Mouse (Mus musculus): ENCODE measurements at regions not wholly inside any gene's neighbourhood (a gene's known extent, or its start where the extent isn't known, plus 50 kb on each side); places are given as distances from the start of the nearest gene placed in this dataset.

DNA sequence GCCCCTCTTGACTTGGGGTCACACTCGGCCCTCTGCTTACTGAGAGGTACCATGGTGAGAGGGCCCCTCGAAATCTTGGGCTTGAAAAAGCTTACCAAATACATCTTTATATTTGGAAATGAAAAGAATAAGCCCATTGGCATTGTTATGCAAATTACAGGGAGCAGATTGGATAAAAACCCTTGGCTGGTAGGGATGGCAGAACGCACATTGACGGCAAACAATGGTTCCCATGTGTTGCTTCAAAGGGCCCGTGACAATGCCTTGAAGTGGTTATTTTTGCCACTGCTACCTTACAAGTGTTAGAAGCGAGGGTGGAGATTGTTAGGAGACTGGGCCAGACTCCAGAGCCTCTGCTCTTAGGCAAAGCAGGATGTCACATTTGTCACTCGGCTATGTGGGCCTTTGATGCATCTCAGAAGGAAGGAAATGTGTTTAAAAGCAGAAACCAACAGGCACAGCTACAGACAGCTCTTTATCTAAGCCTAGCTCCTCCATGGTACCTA lies 285.2 kb downstream of the Gm49356 start:
- Histone ChIP-seq H3K27me3 (replicated peaks; ENCODE audit: low read depth, poor library complexity, severe bottlenecking) (no peaks in the 10 kb centered on the region), H3K4me3 (no peak overlapping the region), H3K9me3 (no peaks in the 10 kb centered on the region), H3K27ac (replicated peaks) (peak overlapping the region; percentile 61), H3K4me1 (peaks cover 15% of the 10 kb centered on the region), H3K36me3 (replicated peaks) (no peaks in the 10 kb centered on the region)
- no peak for DNase-seq (ENCODE audit: low spot score)
- 49% methylated on average over 7 of the region's 7 CpGs for whole genome bisulfite sequencing

GRCm38 (mm10) chr15:59174893-59175531 lies 285.9 kb downstream of the Gm49356 start:
- no peak overlapping the region for H3K27ac ChIP-seq (replicated peaks)
- WGBS = 72% methylated on average over 8 of the region's 8 CpGs
- H3K27me3 ChIP-seq (replicated peaks; ENCODE audit: low read depth, poor library complexity, severe bottlenecking) = no peaks in the 10 kb centered on the region
- no peaks in the 10 kb centered on the region for H3K9me3 ChIP-seq
- H3K4me3 ChIP-seq = no peak overlapping the region
- H3K4me1 ChIP-seq = peaks cover 15% of the 10 kb centered on the region
- no peak for DNase-seq (ENCODE audit: low spot score)
- no peaks in the 10 kb centered on the region for H3K36me3 ChIP-seq (replicated peaks)

GRCm38 (mm10) chr15:59180076-59180475 lies 291.0 kb downstream of the Gm49356 start:
- H3K27ac ChIP-seq (replicated peaks) = no peak overlapping the region
- no peak for DNase-seq (ENCODE audit: low spot score)
- no peaks in the 10 kb centered on the region for H3K36me3 ChIP-seq (replicated peaks)
- H3K9me3 ChIP-seq = no peaks in the 10 kb centered on the region
- H3K27me3 ChIP-seq (replicated peaks; ENCODE audit: low read depth, poor library complexity, severe bottlenecking) = no peaks in the 10 kb centered on the region
- peaks cover 2% of the 10 kb centered on the region for H3K4me1 ChIP-seq
- 85% methylated on average over 3 of the region's 3 CpGs for WGBS
- H3K4me3 ChIP-seq = no peak overlapping the region

GRCm38 (mm10) chr15:59184461-59184860 lies 295.4 kb downstream of the Gm49356 start:
- no peaks in the 10 kb centered on the region for H3K27me3 ChIP-seq (replicated peaks; ENCODE audit: low read depth, poor library complexity, severe bottlenecking)
- no peak for DNase-seq (ENCODE audit: low spot score)

GRCm38 (mm10) chr15:59187566-59187965 lies 298.5 kb downstream of the Gm49356 start:
- peaks cover 10% of the 10 kb centered on the region for H3K4me1 ChIP-seq
- no peaks in the 10 kb centered on the region for H3K27me3 ChIP-seq (replicated peaks; ENCODE audit: low read depth, poor library complexity, severe bottlenecking)
- H3K27ac ChIP-seq (replicated peaks) = peak overlapping the region; percentile 71; the same call in 1 of the 2 replicates
- no peak for DNase-seq (ENCODE audit: low spot score)
- H3K36me3 ChIP-seq (replicated peaks) = no peaks in the 10 kb centered on the region
- H3K9me3 ChIP-seq = no peaks in the 10 kb centered on the region
- H3K4me3 ChIP-seq = no peak overlapping the region
- WGBS = 77% methylated on average over 4 of the region's 4 CpGs

More at GRCm38 (mm10) chr15:59184461-59184860, 295.4 kb downstream of the Gm49356 start:
- 84% methylated on average over 9 of the region's 9 CpGs for WGBS
- H3K36me3 ChIP-seq (replicated peaks) = no peaks in the 10 kb centered on the region
- H3K27ac ChIP-seq (replicated peaks) = no peak overlapping the region
- no peaks in the 10 kb centered on the region for H3K9me3 ChIP-seq
- no peak overlapping the region for H3K4me3 ChIP-seq
- peaks cover 10% of the 10 kb centered on the region for H3K4me1 ChIP-seq

GRCm38 (mm10) chr15:59188371-59188770 lies 299.3 kb downstream of the Gm49356 start:
- H3K36me3 ChIP-seq (replicated peaks) = no peaks in the 10 kb centered on the region
- no peak overlapping the region for H3K4me3 ChIP-seq
- peaks cover 10% of the 10 kb centered on the region for H3K4me1 ChIP-seq
- no peaks in the 10 kb centered on the region for H3K9me3 ChIP-seq
- no peaks in the 10 kb centered on the region for H3K27me3 ChIP-seq (replicated peaks; ENCODE audit: low read depth, poor library complexity, severe bottlenecking)
- peak; percentile 46 for DNase-seq (ENCODE audit: low spot score)
- 33% methylated on average over 4 of the region's 4 CpGs for WGBS
- peak overlapping the region; percentile 71 for H3K27ac ChIP-seq (replicated peaks)

- no peak for DNase-seq (ENCODE audit: low spot score)
- Histone ChIP-seq H3K27me3 (replicated peaks; ENCODE audit: low read depth, poor library complexity, severe bottlenecking) (0 out of 2 replicates have a peak, but pooled peaks cover 5% of the 10 kb centered on the region), H3K36me3 (replicated peaks) (no peaks in the 10 kb centered on the region), H3K9me3 (no peaks in the 10 kb centered on the region), H3K27ac (replicated peaks) (no peak overlapping the region), H3K4me3 (no peak overlapping the region), H3K4me1 (peaks cover 21% of the 10 kb centered on the region)
- WGBS = 89% methylated on average over 5 of the region's 5 CpGs
Observed at GRCm38 (mm10) chr15:59190511-59190910, 301.4 kb downstream of the Gm49356 start.

DNA sequence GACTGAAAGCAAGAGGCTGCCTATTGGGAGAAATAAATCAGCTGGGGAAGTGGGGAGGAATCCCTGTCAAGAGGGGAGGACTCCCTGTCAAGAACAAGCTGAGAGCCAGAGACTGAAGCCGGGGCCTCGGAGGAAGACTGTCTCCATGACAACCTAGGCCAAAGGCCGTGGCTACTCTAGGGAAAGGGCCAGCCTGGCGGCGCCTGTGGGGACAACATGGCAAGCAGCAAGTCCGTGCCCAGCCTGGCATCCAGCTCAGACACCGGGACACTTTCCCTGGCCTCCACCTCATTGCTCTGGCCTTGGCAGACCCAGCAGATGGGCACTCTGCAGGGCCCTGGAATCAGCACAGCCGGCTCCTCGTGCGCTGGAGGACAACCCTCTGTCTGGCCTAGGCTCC lies 305.3 kb downstream of the Gm49356 start:
- no peaks in the 10 kb centered on the region for H3K9me3 ChIP-seq
- 0 out of 2 replicates have a peak, but pooled peaks cover 5% of the 10 kb centered on the region for H3K27me3 ChIP-seq (replicated peaks; ENCODE audit: low read depth, poor library complexity, severe bottlenecking)
- H3K4me1 ChIP-seq = peaks cover 36% of the 10 kb centered on the region
- peak; percentile 39 for DNase-seq (ENCODE audit: low spot score)
- peak overlapping the region; percentile 71 for H3K27ac ChIP-seq (replicated peaks)
- no peak overlapping the region for H3K4me3 ChIP-seq
- 51% methylated on average over 10 of the region's 10 CpGs for WGBS
- H3K36me3 ChIP-seq (replicated peaks) = no peaks in the 10 kb centered on the region

GRCm38 (mm10) chr15:59196351-59196750 lies 307.3 kb downstream of the Gm49356 start:
- Histone ChIP-seq H3K4me1 (peaks cover 36% of the 10 kb centered on the region), H3K27ac (replicated peaks) (peak overlapping the region; percentile 27; the same call in 1 of the 2 replicates), H3K9me3 (no peaks in the 10 kb centered on the region), H3K4me3 (no peak overlapping the region), H3K27me3 (replicated peaks; ENCODE audit: low read depth, poor library complexity, severe bottlenecking) (0 out of 2 replicates have a peak, but pooled peaks cover 5% of the 10 kb centered on the region), H3K36me3 (replicated peaks) (no peaks in the 10 kb centered on the region)
- 85% methylated on average over 5 of the region's 5 CpGs for WGBS
- no peak for DNase-seq (ENCODE audit: low spot score)

DNA sequence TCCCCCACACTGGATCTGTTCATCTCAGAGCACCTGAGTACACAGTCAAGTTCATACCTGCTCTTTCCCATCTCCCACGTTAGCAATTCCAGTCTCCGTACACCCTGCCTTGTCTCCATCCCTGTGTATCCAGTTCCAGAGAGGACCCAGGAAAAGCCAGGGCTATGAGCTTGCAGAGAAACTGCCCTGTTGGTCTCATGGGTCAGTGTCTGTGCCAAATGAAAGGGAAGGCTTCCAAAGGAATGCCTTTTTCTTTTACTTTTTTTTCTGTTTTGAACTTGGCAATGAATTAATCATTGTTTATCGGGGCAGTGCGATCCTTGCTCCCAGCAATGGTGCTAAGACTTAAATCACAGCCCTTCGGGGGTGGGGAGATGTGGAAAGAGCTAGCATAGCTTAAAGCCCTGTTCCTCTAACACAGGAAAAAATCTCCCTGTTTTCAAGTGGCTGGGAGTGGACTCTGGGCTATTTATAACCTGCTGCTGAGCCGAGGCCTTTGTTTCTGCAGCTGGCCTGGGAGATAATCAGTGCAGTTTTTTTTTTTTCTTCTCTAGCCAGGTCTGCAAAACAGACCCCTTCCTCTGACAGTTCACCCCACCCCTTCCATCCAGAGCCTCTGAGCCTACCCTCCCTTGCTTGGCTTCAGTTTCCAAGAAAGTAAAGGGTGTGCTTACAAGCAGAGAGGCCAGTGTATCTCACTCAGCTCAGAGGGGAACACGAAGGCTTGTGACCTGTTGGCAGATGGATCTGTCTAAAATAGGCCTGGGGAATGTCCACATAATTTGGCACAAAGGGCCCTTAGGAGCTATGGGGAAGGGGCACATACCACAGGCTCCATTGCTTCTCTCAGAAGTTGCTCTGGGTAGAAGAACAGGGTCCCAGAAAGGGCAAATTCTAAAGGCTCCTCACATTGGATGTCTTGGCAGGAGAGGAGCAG lies 308.6 kb downstream of the Gm49356 start:
- Histone ChIP-seq H3K27ac (replicated peaks) (peak overlapping the region; percentile 81), H3K27me3 (replicated peaks; ENCODE audit: low read depth, poor library complexity, severe bottlenecking) (0 out of 2 replicates have a peak, but pooled peaks cover 8% of the 10 kb centered on the region), H3K4me1 (peaks cover 44% of the 10 kb centered on the region), H3K36me3 (replicated peaks) (no peaks in the 10 kb centered on the region), H3K9me3 (no peaks in the 10 kb centered on the region), H3K4me3 (peak overlapping the region; percentile 19; the same call in 1 of the 2 replicates)
- DNase-seq (ENCODE audit: low spot score) = peak; percentile 50
- WGBS = 20% methylated on average over 7 of the region's 7 CpGs

DNA sequence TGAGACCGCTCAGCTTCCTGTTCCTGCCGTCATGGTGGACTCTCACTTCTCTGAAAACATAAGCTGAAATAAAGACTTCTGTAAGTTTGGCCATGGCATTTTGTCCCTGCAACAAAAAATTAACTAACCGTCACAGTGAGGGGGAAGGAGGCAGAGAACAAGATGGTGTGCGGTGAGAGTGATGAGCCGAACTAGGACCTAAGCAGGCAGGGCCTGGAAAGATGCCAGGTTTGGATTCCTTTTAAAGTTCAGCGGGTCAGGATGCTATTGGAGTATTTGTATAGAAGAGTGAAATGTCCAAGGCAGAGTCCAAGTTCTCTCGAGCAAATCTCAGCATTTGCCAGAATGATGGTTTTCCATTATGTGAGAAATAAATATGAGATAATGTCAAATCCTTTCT lies 312.3 kb downstream of the Gm49356 start:
- Histone ChIP-seq H3K27ac (replicated peaks) (no peak overlapping the region), H3K9me3 (no peaks in the 10 kb centered on the region), H3K27me3 (replicated peaks; ENCODE audit: low read depth, poor library complexity, severe bottlenecking) (0 out of 2 replicates have a peak, but pooled peaks cover 3% of the 10 kb centered on the region), H3K4me3 (no peak overlapping the region), H3K36me3 (replicated peaks) (no peaks in the 10 kb centered on the region), H3K4me1 (peaks cover 45% of the 10 kb centered on the region)
- 88% methylated on average over 7 of the region's 7 CpGs for WGBS
- DNase-seq (ENCODE audit: low spot score) = no peak

DNA sequence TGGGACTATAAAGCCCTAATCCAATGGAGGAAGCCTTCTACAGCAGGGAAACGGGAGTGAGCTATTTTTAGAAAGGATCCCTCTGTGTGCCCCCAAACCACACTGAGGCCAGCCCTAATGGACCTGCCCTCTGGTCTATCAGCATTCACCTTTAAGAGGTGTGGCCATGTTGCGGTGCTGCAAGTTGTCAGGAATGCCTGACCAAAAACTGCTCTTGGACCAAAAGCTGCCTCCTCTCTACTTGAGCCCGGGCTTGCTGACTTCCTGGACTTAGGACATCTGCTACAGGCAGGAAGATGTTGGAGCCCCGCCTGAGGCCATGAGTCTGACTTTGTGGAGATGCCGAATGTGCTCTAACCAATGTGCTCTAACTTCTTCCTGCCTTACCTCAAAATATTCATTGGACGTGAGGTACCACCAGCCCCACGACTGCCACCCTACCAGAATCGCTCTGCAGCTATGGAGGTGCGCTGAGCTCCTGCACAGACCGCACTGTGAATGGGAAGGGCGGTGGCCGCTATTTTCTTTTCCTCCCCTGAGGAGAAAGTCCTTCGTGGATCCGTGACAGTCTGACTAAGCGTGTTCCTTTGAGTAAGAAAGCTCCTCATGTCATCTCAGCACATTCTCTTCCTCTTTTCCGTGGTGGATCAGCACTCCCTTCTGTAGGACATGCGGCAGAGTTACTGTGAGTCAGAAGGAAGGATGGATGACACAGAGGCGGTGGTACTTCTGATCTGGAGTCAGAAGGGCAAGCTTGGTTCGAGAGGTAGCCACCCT lies 313.0 kb downstream of the Gm49356 start:
- Histone ChIP-seq H3K4me1 (peaks cover 38% of the 10 kb centered on the region), H3K36me3 (replicated peaks) (no peaks in the 10 kb centered on the region), H3K9me3 (no peaks in the 10 kb centered on the region), H3K4me3 (no peak overlapping the region), H3K27ac (replicated peaks) (0 out of 2 replicates have a peak overlapping the region, but pooled peaks have one; percentile 14), H3K27me3 (replicated peaks; ENCODE audit: low read depth, poor library complexity, severe bottlenecking) (0 out of 2 replicates have a peak, but pooled peaks cover 3% of the 10 kb centered on the region)
- 85% methylated on average over 19 of the region's 19 CpGs for WGBS
- DNase-seq (ENCODE audit: low spot score) = no peak

Measured in embryonic facial prominence, embryonic 10.5 days (tissue).